Mouse (Mus musculus) embryonic facial prominence, embryonic 14.5 days (tissue): ENCODE data around the gene Polh. TPM values are rescaled to one million over a fixed set of nuclear protein-coding genes. Genes with fewer than 3 reads are reported as not detected.

ENCODE experiments used
- ATAC-seq: fragments of 200-750 bp; cut with Nextera tagmentation; 2 replicates; pipeline ENCODE4 v1.8.0; 2017; ENCODE audit warnings: low read depth, moderate number of reproducible peaks, moderate TSS enrichment
- DNase-seq: peaks from one replicate; pipeline ENCODE4 v3.0.0-alpha.2; 2015; ENCODE audit warnings: low spot score
- H3K27ac ChIP-seq: fragments of 300-500 bp; sonication (generic); replicated peaks from 2 replicates; pipeline ENCODE4 v1.5.1; 2014; ENCODE audit warnings: low read depth, mild to moderate bottlenecking, low read length, moderate library complexity
- H3K27me3 ChIP-seq: fragments of 300-500 bp; sonication (generic); replicated peaks from 2 replicates; pipeline ENCODE4 v1.6.1; 2014; ENCODE audit warnings: low read length; ENCODE audit not compliant: control insufficient read depth, insufficient read depth
- H3K36me3 ChIP-seq: fragments of 300-500 bp; sonication (generic); 2 replicates; pipeline ENCODE4 v1.6.1; 2014; ENCODE audit warnings: low read length, mixed read lengths; ENCODE audit not compliant: control insufficient read depth, insufficient read depth
- H3K4me1 ChIP-seq: fragments of 300-500 bp; sonication (generic); 2 replicates; pipeline ENCODE4 v1.6.1; 2014; ENCODE audit warnings: antibody characterized with exemption, low read length; ENCODE audit not compliant: control insufficient read depth, insufficient read depth
- H3K4me2 ChIP-seq: fragments of 300-500 bp; sonication (generic); 2 replicates; pipeline ENCODE4 v1.6.1; 2014; ENCODE audit warnings: low read depth, mild to moderate bottlenecking, low read length, moderate library complexity, mixed read lengths
- H3K4me3 ChIP-seq: fragments of 300-500 bp; sonication (generic); 2 replicates; pipeline ENCODE4 v1.5.1; 2014; ENCODE audit warnings: low read depth, mild to moderate bottlenecking, low read length
- H3K9ac ChIP-seq: fragments of 300-500 bp; sonication (generic); 2 replicates; pipeline ENCODE4 v1.6.1; 2014; ENCODE audit warnings: low read depth, mild to moderate bottlenecking, low read length, moderate library complexity, mixed read lengths
- H3K9me3 ChIP-seq: fragments of 300-500 bp; sonication (generic); 2 replicates; pipeline ENCODE4 v1.6.1; 2016; ENCODE audit warnings: low read length; ENCODE audit not compliant: control insufficient read depth
- WGBS: fragments of 180-500 bp; shearing (Covaris S2); extraction: QIAGEN DNeasy Blood & Tissue Kit; methylation state at CpG from one replicate; pipeline ENCODE4 v1.1.7; 2014; 5-methylcytosine and 5-hydroxymethylcytosine counted together
- polyA plus RNA-seq: library from polyadenylated mRNA; unstranded; fragments of >200 nt; fragmentation: Nextera tagmentation; extraction: Ambion mirVana; gene quantifications from 2 replicates; pipeline ENCODE4 v1.2.1, GENCODE M21; 2014

Polh gene
- polyA plus RNA-seq, 1 experiment from 2014 or later: 9.4 TPM

GRCm38 (mm10) chr17:46132862-46133261 is 69.6 kb downstream of the Polh start:
- Histone ChIP-seq H3K9me3 (no peaks in the 10 kb centered on the region), H3K27me3 (no peaks in the 10 kb centered on the region), H3K4me2 (no peak overlapping the region), H3K27ac (no peak overlapping the region), H3K4me1 (no peaks in the 10 kb centered on the region), H3K9ac (no peak overlapping the region), H3K36me3 (peaks cover 15% of the 10 kb centered on the region), H3K4me3 (no peak overlapping the region)
- no peak for ATAC-seq
- whole genome bisulfite sequencing: 80% methylated on average over 8 of the region's 8 CpGs
- no peak for DNase-seq

- DNase-seq (peak; percentile 73), ATAC-seq (peak; percentile 31)
- H3K27ac ChIP-seq: no peak overlapping the region
- H3K4me3 ChIP-seq: no peak overlapping the region
- no peaks in the 10 kb centered on the region for H3K4me1 ChIP-seq
- H3K9ac ChIP-seq: no peak overlapping the region
- WGBS: 18% methylated on average over 12 of the region's 12 CpGs
- H3K27me3 ChIP-seq: no peaks in the 10 kb centered on the region
- no peak overlapping the region for H3K4me2 ChIP-seq
- H3K9me3 ChIP-seq: no peaks in the 10 kb centered on the region
- peaks cover 21% of the 10 kb centered on the region for H3K36me3 ChIP-seq
Observed at GRCm38 (mm10) chr17:46132058-46132718, 70.3 kb downstream of the Polh start.

- WGBS: 79% methylated on average over 13 of the region's 13 CpGs
- Histone ChIP-seq H3K4me1 (no peaks in the 10 kb centered on the region), H3K27me3 (no peaks in the 10 kb centered on the region), H3K4me3 (no peak overlapping the region), H3K9me3 (no peaks in the 10 kb centered on the region), H3K36me3 (peaks cover 44% of the 10 kb centered on the region), H3K27ac (no peak overlapping the region), H3K4me2 (no peak overlapping the region), H3K9ac (no peak overlapping the region)
- DNase-seq: peak; percentile 50
- ATAC-seq: peak; percentile 67
Observed at GRCm38 (mm10) chr17:46129741-46130498, 72.5 kb downstream of the Polh start.

- ATAC-seq (no peak), DNase-seq (no peak)
- Histone ChIP-seq H3K27ac (no peak overlapping the region), H3K9me3 (no peaks in the 10 kb centered on the region), H3K9ac (no peak overlapping the region), H3K36me3 (peaks cover 64% of the 10 kb centered on the region), H3K4me2 (no peak overlapping the region), H3K4me3 (no peak overlapping the region), H3K4me1 (no peaks in the 10 kb centered on the region), H3K27me3 (no peaks in the 10 kb centered on the region)
- WGBS: 68% methylated on average over 6 of the region's 6 CpGs
Observed at GRCm38 (mm10) chr17:46127814-46128493, 74.5 kb downstream of the Polh start.

GRCm38 (mm10) chr17:46126608-46127007 is 75.8 kb downstream of the Polh start:
- Histone ChIP-seq H3K27me3 (no peaks in the 10 kb centered on the region), H3K9me3 (no peaks in the 10 kb centered on the region), H3K4me3 (no peak overlapping the region), H3K36me3 (peaks cover 75% of the 10 kb centered on the region), H3K27ac (no peak overlapping the region), H3K4me1 (no peaks in the 10 kb centered on the region), H3K9ac (no peak overlapping the region; the same call in 1 of the 2 replicates), H3K4me2 (no peak overlapping the region)
- WGBS: 80% methylated on average over 6 of the region's 6 CpGs
- ATAC-seq (no peak), DNase-seq (no peak)

GRCm38 (mm10) chr17:46123953-46124700 is 78.3 kb downstream of the Polh start:
- no peak overlapping the region for H3K27ac ChIP-seq
- DNase-seq: no peak
- no peak overlapping the region for H3K4me3 ChIP-seq
- no peaks in the 10 kb centered on the region for H3K9me3 ChIP-seq
- no peak overlapping the region for H3K9ac ChIP-seq
- no peaks in the 10 kb centered on the region for H3K4me1 ChIP-seq
- H3K36me3 ChIP-seq: peaks cover 79% of the 10 kb centered on the region
- no peak for ATAC-seq
- no peak overlapping the region for H3K4me2 ChIP-seq
- no peaks in the 10 kb centered on the region for H3K27me3 ChIP-seq
- WGBS: 87% methylated on average over 12 of the region's 12 CpGs

- peaks cover 79% of the 10 kb centered on the region for H3K36me3 ChIP-seq
- ATAC-seq (no peak), DNase-seq (no peak)
- H3K9ac ChIP-seq: no peak overlapping the region
- no peak overlapping the region for H3K4me3 ChIP-seq
- no peak overlapping the region for H3K27ac ChIP-seq
- 92% methylated on average over 4 of the region's 4 CpGs for WGBS
- H3K9me3 ChIP-seq: no peaks in the 10 kb centered on the region
- H3K27me3 ChIP-seq: no peaks in the 10 kb centered on the region
- 0 out of 2 replicates have a peak, but pooled peaks cover 2% of the 10 kb centered on the region for H3K4me1 ChIP-seq
- no peak overlapping the region for H3K4me2 ChIP-seq
Observed at GRCm38 (mm10) chr17:46123285-46123684, 79.2 kb downstream of the Polh start.

- WGBS: 96% methylated on average over 4 of the region's 4 CpGs
- ATAC-seq: no peak
- Histone ChIP-seq H3K9me3 (no peaks in the 10 kb centered on the region), H3K9ac (no peak overlapping the region), H3K36me3 (peaks cover 79% of the 10 kb centered on the region), H3K4me2 (no peak overlapping the region), H3K4me1 (0 out of 2 replicates have a peak, but pooled peaks cover 5% of the 10 kb centered on the region), H3K27me3 (no peaks in the 10 kb centered on the region), H3K4me3 (no peak overlapping the region), H3K27ac (no peak overlapping the region)
- no peak for DNase-seq
Observed at GRCm38 (mm10) chr17:46122791-46123190, 79.7 kb downstream of the Polh start.
